Mouse (Mus musculus) gastrocnemius, postnatal 14 days (tissue): ENCODE results near the gene Fbxo8. TPM values are rescaled to one million over a fixed set of nuclear protein-coding genes. Genes with fewer than 3 reads are reported as not detected.

Experiments used
- DNase-seq: peaks from one replicate; pipeline ENCODE4 v3.0.0; 2021; ENCODE audit warnings: mixed read lengths
- intact Hi-C: fragments of 180-260 bp; cut with DNase I; formaldehyde crosslinking; loops from one replicate; pipeline ENCODE4 v1.15.1; 2025; ENCODE audit warnings: low total_unique reads
- microRNA-seq, 2 experiments: library from miRNA; unstranded; fragments of <30 nt; microRNA quantifications; one replicate each; pipeline ENCODE4 v1.2.0; 2021
- total RNA-seq, 2 experiments: library from RNA; stranded (reverse); gene quantifications; 2 replicates each; pipeline ENCODE4 v1.2.3; 2021

The Fbxo8 gene
- total RNA-seq, 2 experiments from 2014 or later: 17.6 to 18.7 TPM

DNA sequence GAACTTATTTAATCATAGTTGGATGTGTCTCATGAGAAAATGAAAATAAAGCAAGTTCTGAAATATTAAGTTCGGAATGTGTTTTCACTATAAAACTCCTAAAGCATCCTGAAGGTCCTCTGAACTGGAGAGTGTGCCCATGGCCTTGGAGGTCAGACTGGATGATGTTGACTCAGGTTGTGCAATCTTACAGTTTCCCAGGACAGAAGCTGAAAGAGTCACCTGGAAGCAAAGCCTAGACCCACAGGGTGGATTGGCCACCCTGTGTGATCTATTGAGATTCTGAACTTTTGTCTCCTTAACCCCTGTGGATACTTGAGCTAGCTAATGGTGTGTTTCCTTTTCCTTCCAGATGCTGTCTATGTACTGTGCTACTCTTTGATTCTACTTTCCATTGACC lies 40.2 kb downstream of the Fbxo8 start:
- DNase-seq: no peak
- intact Hi-C loops: no loop called here

DNA sequence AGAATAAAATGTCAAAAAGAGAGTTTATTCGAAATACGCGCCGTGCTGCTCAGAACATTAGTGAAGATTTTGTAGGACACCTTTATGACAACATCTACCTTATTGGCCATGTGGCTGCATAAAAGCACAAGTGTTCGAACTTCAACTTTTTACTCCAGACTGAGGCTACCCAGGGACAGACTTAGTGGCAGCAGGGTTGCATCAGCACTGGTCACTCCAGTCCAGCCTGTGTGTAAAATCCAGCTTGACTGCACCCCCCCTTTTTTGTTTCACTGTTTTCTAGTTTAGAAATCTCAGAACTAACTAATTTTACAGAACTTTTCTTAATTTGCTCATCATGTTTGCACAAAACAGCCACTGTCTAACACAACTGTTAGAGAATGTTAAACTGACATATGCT lies 40.6 kb downstream of the Fbxo8 start:
- intact Hi-C loops: no loop called here
- no peak for DNase-seq

GRCm38 (mm10) chr8:56606481-56606880 lies 55.6 kb downstream of the Fbxo8 start:
- intact Hi-C loops: no loop called here
- no peak for DNase-seq

DNA sequence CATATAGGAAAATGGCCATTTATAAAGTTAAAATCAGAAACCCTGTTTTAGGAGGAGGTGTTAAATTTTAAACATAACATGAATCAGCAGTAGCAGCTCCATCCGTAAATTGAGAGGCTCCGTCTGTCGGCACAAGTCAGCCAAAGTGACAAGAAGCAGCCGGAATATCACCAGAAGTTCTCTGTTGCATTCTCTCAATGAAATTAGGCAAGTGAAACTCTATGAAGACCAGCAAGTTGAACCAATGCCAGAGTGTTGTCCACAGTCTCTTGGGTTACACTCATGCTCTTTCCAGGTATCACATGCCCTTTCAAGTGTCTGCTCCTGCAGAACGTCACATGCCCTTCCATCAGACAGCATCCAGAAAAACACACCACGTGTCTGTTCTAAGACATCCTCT lies 60.8 kb downstream of the Fbxo8 start:
- no peak for DNase-seq
- intact Hi-C loops: no loop called here

GRCm38 (mm10) chr8:56614235-56614634 lies 63.3 kb downstream of the Fbxo8 start:
- DNase-seq: no peak
- intact Hi-C loops: no loop called here

DNA sequence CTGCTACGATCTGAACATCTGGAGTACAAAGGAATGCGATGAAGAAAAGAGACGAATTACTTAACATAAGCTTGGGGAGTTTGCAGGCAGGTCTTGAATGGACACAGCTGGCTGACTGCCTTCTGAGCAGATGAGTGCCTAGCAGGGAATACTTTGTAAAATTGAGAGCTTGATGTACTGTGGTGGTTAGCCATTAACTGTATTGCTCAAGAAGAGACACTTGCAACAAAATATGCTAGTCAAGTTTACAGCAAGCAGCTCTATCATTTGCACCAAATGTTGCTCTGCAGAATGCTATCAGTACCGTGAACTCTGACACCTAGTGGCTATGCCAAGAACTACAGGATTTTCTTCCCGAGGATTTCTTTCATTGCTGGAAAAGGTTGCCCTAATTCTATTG lies 64.1 kb downstream of the Fbxo8 start:
- no peak for DNase-seq
- intact Hi-C loops: loop anchor here (5.0 kb wide), 1 partner anchor 78 kb away; no protein-coding TSS in a partner anchor

GRCm38 (mm10) chr8:56616260-56616659 lies 65.4 kb downstream of the Fbxo8 start:
- no peak for DNase-seq
- intact Hi-C loops: loop anchor here (5.0 kb wide), 1 partner anchor 79 kb away; no protein-coding TSS in a partner anchor

- intact Hi-C loops: loop anchor here (5.0 kb wide), 1 partner anchor 80 kb away; no protein-coding TSS in a partner anchor
- DNase-seq: no peak
Observed at GRCm38 (mm10) chr8:56617271-56617670, 66.4 kb downstream of the Fbxo8 start.

GRCm38 (mm10) chr8:56619056-56619455 lies 68.2 kb downstream of the Fbxo8 start:
- intact Hi-C loops: loop anchor here (5.0 kb wide), 1 partner anchor 82 kb away; no protein-coding TSS in a partner anchor
- no peak for DNase-seq

- no peak for DNase-seq
- intact Hi-C loops: loop anchor here (5.0 kb wide), 1 partner anchor 82 kb away; no protein-coding TSS in a partner anchor
Observed at GRCm38 (mm10) chr8:56619571-56619970, 68.7 kb downstream of the Fbxo8 start.

DNA sequence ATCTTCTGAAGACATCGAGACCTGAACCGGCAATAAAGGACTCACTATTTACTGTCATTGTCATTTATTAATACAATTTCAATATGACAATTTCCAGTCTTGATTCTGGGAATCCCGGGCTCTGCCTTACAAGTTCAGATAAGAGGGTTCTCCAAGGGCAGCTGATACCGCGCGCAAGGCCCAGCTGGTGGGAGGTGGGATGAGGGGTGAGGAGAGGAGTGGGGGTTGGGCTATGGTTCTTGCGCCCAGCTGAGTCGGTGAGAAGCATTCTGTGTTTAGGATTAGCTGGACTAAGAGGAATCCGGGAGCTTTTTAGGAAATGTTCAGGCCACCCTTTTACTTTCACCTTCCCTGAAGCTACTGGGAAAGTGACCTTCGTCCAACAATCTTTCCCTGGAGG lies 69.8 kb downstream of the Fbxo8 start:
- DNase-seq: no peak
- intact Hi-C loops: no loop called here

GRCm38 (mm10) chr8:56621093-56621492 lies 70.2 kb downstream of the Fbxo8 start:
- intact Hi-C loops: no loop called here
- DNase-seq: no peak

- intact Hi-C loops: no loop called here
- DNase-seq: no peak
Observed at GRCm38 (mm10) chr8:56622470-56623024, 71.7 kb downstream of the Fbxo8 start.

DNA sequence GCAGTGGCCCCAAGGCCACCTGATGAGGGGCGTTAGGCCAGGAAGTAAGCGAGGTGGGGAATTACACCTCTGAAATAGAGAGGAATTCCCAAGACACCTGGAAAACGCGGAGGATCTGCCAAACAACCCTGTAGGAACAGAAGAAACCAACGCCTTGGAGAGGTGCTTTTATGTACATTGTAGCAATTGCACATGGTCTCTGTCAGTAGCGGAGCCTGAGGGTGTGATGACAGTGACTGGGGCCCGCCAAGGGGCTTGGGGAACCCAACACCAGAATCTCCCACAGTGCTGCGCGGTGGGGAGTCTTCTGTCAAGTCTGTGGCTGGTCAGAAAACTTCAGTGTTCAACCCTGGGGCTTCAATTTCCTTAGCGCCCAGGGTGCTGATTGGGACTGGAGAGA lies 72.5 kb downstream of the Fbxo8 start:
- no peak for DNase-seq
- intact Hi-C loops: no loop called here

DNA sequence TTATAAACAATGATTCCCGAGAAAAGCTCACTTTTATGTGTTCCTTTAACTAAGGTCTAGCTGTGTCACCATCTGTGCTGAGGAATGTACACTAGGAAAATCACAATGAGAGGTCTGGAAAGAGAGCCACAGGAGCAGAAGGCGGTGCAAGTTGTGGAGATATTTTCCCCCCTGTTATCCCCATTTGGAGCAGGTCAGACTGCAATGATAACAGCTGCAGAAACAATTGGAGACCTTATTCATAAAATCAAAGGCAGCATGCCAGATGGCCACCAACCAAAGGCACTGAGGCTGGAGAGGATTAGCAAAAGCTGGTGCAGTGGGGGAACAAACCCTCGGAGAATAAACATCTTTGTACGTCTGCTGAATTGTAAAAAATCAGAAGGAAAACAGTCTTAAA lies 78.3 kb downstream of the Fbxo8 start:
- intact Hi-C loops: no loop called here
- DNase-seq: peak; percentile 64

DNA sequence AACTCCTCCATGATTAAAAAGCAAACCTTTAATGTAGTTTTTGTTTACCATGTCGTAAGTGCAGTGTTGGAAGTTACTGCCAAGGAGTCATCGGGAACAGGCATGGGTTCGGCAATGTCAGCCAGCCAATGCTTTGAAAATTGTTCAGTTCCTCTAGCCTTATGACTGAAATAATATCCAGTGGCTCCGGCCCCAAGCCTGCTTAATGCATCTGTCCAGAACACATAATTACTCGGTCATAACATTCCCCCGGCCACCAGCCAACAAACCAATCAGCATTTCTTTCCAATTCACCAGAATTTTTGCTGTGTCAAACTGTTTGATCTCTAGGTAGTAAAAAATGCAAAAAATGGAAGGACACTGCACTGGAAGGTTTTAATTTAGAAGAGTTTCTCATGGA lies 88.4 kb downstream of the Fbxo8 start:
- peak; percentile 16 for DNase-seq
- intact Hi-C loops: no loop called here

Small RNA genes lying within 50 kb of the gene (microRNA-seq; reads per million reads assigned to microRNA genes)
- gene Gm25992: 0 reads per million in 2 experiments

Other genes starting within 250 kb of the Fbxo8 start
- 1 to 10 TPM; 7.7 to 9.3 TPM for gene Cep44, start within 50 bp of the Fbxo8 start, total RNA-seq